Mouse (Mus musculus) liver, adult 2 months (tissue): ENCODE data around the gene Gm2016. TPM values are rescaled to one million over a fixed set of nuclear protein-coding genes. Genes with fewer than 3 reads are reported as not detected.
"Not testable (repeated sequence)": the region's sequence is repeated elsewhere in the genome, so short reads cannot be mapped to it uniquely, and the experiment has no call there.

Experiments used
- DNase-seq: peaks from one replicate; pipeline ENCODE4 v3.0.0-alpha.2; 2011; ENCODE audit warnings: low read depth, low spot score; ENCODE audit errors: extremely low read depth
- H3K27ac ChIP-seq: fragments of 200-500 bp; replicated peaks from 2 replicates; pipeline ENCODE4 v1.5.1; 2012; ENCODE audit warnings: low read depth, mild to moderate bottlenecking, control low read depth, inconsistent platforms, low read length; ENCODE audit not compliant: insufficient read depth
- H3K27me3 ChIP-seq: fragments of 200-500 bp; 2 replicates; pipeline ENCODE4 v1.6.1; 2012; ENCODE audit warnings: mild to moderate bottlenecking, moderate library complexity, low read length, inconsistent platforms; ENCODE audit not compliant: control insufficient read depth, insufficient read depth
- H3K36me3 ChIP-seq: fragments of 200-500 bp; 2 replicates; pipeline ENCODE4 v1.6.1; 2012; ENCODE audit warnings: low read length, inconsistent platforms; ENCODE audit not compliant: control insufficient read depth, insufficient read depth
- H3K4me1 ChIP-seq: fragments of 200-500 bp; 2 replicates; pipeline ENCODE4 v1.6.1; 2011; ENCODE audit warnings: low read length; ENCODE audit not compliant: control insufficient read depth, insufficient read depth
- H3K4me3 ChIP-seq: fragments of 200-500 bp; 2 replicates; pipeline ENCODE4 v1.5.1; 2011; ENCODE audit warnings: low read depth, mild to moderate bottlenecking, control low read depth, low read length, moderate library complexity; ENCODE audit not compliant: insufficient read depth
- H3K79me2 ChIP-seq: fragments of 200-500 bp; 2 replicates; pipeline ENCODE4 v1.6.1; 2012; ENCODE audit warnings: inconsistent platforms, mild to moderate bottlenecking, low read length, moderate library complexity; ENCODE audit not compliant: control insufficient read depth, insufficient read depth
- H3K9ac ChIP-seq: fragments of 200-500 bp; 2 replicates; pipeline ENCODE4 v1.6.1; 2012; ENCODE audit warnings: low read depth, mild to moderate bottlenecking, control low read depth, inconsistent platforms, low read length
- WGBS: fragments of 180-500 bp; shearing (Covaris S2); methylation state at CpG from one replicate; pipeline ENCODE4 v1.1.7; 2018; 5-methylcytosine and 5-hydroxymethylcytosine counted together
- polyA plus RNA-seq: library from polyadenylated mRNA; depleted of rRNA; stranded (reverse); fragments of >200 nt; gene quantifications from 2 replicates; pipeline ENCODE4 v1.2.3, GENCODE M21; 2012; rRNA removed
- total RNA-seq: library from RNA; depleted of rRNA; stranded (reverse); fragments of >200 nt; gene quantifications from 2 replicates; pipeline ENCODE4 v1.2.3, GENCODE M21; 2014; rRNA removed

Gm2016 gene
- total RNA-seq: not detected in 2 replicates
- not detected in 2 replicates for polyA plus RNA-seq

- not testable (repeated sequence) for H3K4me1 ChIP-seq, H3K27me3 ChIP-seq, H3K27ac ChIP-seq, H3K79me2 ChIP-seq, H3K36me3 ChIP-seq, H3K4me3 ChIP-seq, DNase-seq, H3K9ac ChIP-seq
- 89% methylated on average over 5 of the region's 5 CpGs for WGBS
Observed at GRCm38 (mm10) chr12:87873772-87874171, at the start of gene Gm2016. Gm2016 (plus strand) TSS chr12:87874072.

- H3K36me3 ChIP-seq, H3K79me2 ChIP-seq, H3K9ac ChIP-seq, H3K27ac ChIP-seq, H3K4me1 ChIP-seq, H3K4me3 ChIP-seq, DNase-seq, H3K27me3 ChIP-seq: not testable (repeated sequence)
- 76% methylated on average over 2 of the region's 2 CpGs for whole genome bisulfite sequencing
Observed at GRCm38 (mm10) chr12:87842239-87842638, 31.6 kb upstream of the Gm2016 start, which contains the start of gene Gm2001. Gm2001 (minus strand) TSS chr12:87842339.

- not testable (repeated sequence) for H3K79me2 ChIP-seq, H3K4me3 ChIP-seq, H3K4me1 ChIP-seq, H3K9ac ChIP-seq, DNase-seq, H3K27me3 ChIP-seq, H3K27ac ChIP-seq, H3K36me3 ChIP-seq
- no CpG with 5 or more reads among the region's 2 CpGs for WGBS
Observed at GRCm38 (mm10) chr12:87850657-87851056, 23.2 kb upstream of the Gm2016 start.

- H3K79me2 ChIP-seq, H3K9ac ChIP-seq, DNase-seq, H3K27ac ChIP-seq, H3K36me3 ChIP-seq, H3K27me3 ChIP-seq, H3K4me1 ChIP-seq, H3K4me3 ChIP-seq: not testable (repeated sequence)
- WGBS: 82% methylated on average over 1 of the region's 1 CpGs
Observed at GRCm38 (mm10) chr12:87856067-87856466, 17.8 kb upstream of the Gm2016 start.

- not testable (repeated sequence) for H3K27me3 ChIP-seq, H3K36me3 ChIP-seq, H3K9ac ChIP-seq, H3K4me3 ChIP-seq, H3K27ac ChIP-seq, H3K4me1 ChIP-seq, H3K79me2 ChIP-seq, DNase-seq
- 83% methylated on average over 23 of the region's 23 CpGs for WGBS
Observed at GRCm38 (mm10) chr12:87861740-87862692, 11.9 kb upstream of the Gm2016 start.

- H3K36me3 ChIP-seq, DNase-seq, H3K4me1 ChIP-seq, H3K27ac ChIP-seq, H3K27me3 ChIP-seq, H3K4me3 ChIP-seq, H3K79me2 ChIP-seq, H3K9ac ChIP-seq: not testable (repeated sequence)
- 94% methylated on average over 10 of the region's 11 CpGs for WGBS
Observed at GRCm38 (mm10) chr12:87863638-87864037, 10.2 kb upstream of the Gm2016 start.

GRCm38 (mm10) chr12:87864048-87864447, 9.8 kb upstream of the Gm2016 start:
- H3K27ac ChIP-seq, DNase-seq, H3K9ac ChIP-seq, H3K27me3 ChIP-seq, H3K4me1 ChIP-seq, H3K4me3 ChIP-seq, H3K36me3 ChIP-seq, H3K79me2 ChIP-seq: not testable (repeated sequence)
- 78% methylated on average over 2 of the region's 2 CpGs for WGBS

- not testable (repeated sequence) for H3K27me3 ChIP-seq
- WGBS: 88% methylated on average over 1 of the region's 1 CpGs
Observed at GRCm38 (mm10) chr12:87895070-87895469, 21.2 kb downstream of the Gm2016 start, which contains the start of gene Gm2022. Gm2022 (plus strand) TSS chr12:87895370.

GRCm38 (mm10) chr12:87919721-87920120, 45.8 kb downstream of the Gm2016 start, which contains the start of gene Gm2035:
Gm2035 (minus strand) TSS chr12:87919857.
- 76% methylated on average over 2 of the region's 2 CpGs for WGBS
- not testable (repeated sequence) for H3K27ac ChIP-seq, H3K4me3 ChIP-seq, H3K27me3 ChIP-seq, H3K9ac ChIP-seq, H3K79me2 ChIP-seq, DNase-seq, H3K4me1 ChIP-seq, H3K36me3 ChIP-seq

More at GRCm38 (mm10) chr12:87895070-87895469, 21.2 kb downstream of the Gm2016 start, which contains the start of gene Gm2022:
- H3K79me2 ChIP-seq, DNase-seq, H3K4me1 ChIP-seq, H3K27ac ChIP-seq, H3K9ac ChIP-seq, H3K36me3 ChIP-seq, H3K4me3 ChIP-seq: not testable (repeated sequence)
